Mouse (Mus musculus): ENCODE results near the gene Rps6ka3. TPM values are rescaled to one million over a fixed set of nuclear protein-coding genes. Genes with fewer than 3 reads are reported as not detected.

Gene Rps6ka3
- polyA plus RNA-seq, 1 experiment = 1.5 TPM

GRCm38 (mm10) chrX:159391239-159391638 lies 181.1 kb downstream of the Rps6ka3 start:
- Histone ChIP-seq H3K36me3 (replicated peaks; ENCODE audit: low read length) (peaks cover 30% of the 10 kb centered on the region), H3K9me3 (no peaks in the 10 kb centered on the region), H3K4me1 (no peaks in the 10 kb centered on the region), H3K4me3 (replicated peaks) (no peak overlapping the region), H3K27me3 (replicated peaks) (no peaks in the 10 kb centered on the region)
- TF ChIP-seq GATA1 (IDR thresholded peaks at IDR 0.05; ENCODE audit: borderline replicate concordance, low read length) (no peak), FLI1 (IDR thresholded peaks at IDR 0.05; ENCODE audit: low read length) (no peak)

DNA sequence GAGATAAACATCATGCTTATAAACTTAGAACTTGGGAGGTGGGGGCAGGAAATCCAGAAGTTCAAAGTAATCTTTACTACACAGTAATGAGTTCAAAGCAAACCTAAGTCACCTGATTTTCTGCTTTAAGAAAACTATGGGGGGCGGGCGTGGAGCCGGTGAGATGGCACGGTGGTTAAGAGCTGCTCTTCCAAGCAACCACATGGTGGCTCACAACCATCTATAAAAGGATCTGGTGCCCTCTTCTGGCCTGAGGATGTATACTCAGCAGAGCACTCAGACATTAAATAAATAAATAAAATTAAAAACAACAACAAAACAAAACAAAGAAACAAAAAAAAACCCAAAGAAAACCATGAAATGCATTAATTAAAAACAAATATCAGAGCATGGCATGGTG lies 199.1 kb downstream of the Rps6ka3 start:
- H3K27me3 ChIP-seq (replicated peaks) = peaks cover 14% of the 10 kb centered on the region

GRCm38 (mm10) chrX:159414130-159414828 lies 204.2 kb downstream of the Rps6ka3 start, which contains the start of gene Map7d2:
Gene Map7d2 (plus strand): TSS chrX:159414572.
- Histone ChIP-seq H3K27me3 (replicated peaks) (peaks cover 45% of the 10 kb centered on the region), H3K4me3 (replicated peaks) (peak within 1 kb of the TSS; percentile 89), H3K36me3 (replicated peaks; ENCODE audit: low read length) (no peaks in the 10 kb centered on the region), H3K9me3 (peaks cover 12% of the 10 kb centered on the region), H3K4me1 (peaks cover 15% of the 10 kb centered on the region)
- TF ChIP-seq FLI1 (IDR thresholded peaks at IDR 0.05; ENCODE audit: low read length) (no peak), GATA1 (IDR thresholded peaks at IDR 0.05; ENCODE audit: borderline replicate concordance, low read length) (no peak)

More for the DNA sequence above, 199.1 kb downstream of the Rps6ka3 start:
- Histone ChIP-seq H3K36me3 (replicated peaks; ENCODE audit: low read length) (no peaks in the 10 kb centered on the region), H3K4me3 (replicated peaks) (no peak overlapping the region), H3K4me1 (peaks cover 3% of the 10 kb centered on the region; the same call in 1 of the 2 replicates), H3K9me3 (peaks cover 3% of the 10 kb centered on the region)
- TF ChIP-seq FLI1 (IDR thresholded peaks at IDR 0.05; ENCODE audit: low read length) (no peak), GATA1 (IDR thresholded peaks at IDR 0.05; ENCODE audit: borderline replicate concordance, low read length) (no peak)

DNA sequence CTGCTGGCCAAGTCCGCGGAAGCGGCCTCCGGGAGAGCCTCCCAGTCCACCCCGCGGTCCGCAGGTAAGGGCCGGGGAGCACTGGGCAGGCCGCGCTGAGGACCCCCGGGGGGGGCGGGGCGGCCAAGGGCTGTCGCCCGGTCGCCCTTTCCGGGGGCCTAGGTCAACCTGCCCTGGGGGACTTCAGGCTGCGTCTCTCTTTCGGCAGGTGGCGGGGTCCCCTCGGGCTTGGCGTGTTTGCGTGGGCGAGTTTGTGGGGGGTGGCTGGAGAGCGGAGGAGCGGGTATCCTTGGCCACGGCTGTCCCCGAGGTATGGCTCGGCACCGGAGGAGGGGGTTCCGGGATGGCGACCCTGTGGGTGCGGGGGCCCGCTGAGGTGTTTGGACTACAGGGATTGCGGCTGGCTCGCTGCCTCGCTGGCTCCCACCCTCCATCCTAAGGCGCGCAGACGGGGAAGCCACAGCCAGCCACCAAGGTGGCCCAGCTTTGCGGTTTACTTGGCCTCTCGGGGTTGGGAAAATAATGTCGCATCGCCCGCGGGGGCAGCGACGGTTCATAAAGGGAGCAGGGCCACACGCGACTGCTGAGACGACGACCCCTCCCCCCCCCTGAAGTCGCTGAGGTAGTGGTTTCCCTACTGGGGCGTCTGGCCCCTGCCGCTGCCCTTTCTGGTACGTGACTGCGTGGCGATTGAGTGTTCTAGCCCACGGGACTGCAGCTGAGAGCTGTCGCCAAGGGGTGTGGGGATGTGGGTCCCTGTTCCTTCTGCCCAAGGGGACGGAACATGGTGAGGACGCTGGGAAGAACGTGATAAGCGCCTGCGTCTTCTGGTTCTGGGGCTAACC lies 204.9 kb downstream of the Rps6ka3 start:
- H3K9me3 ChIP-seq = peaks cover 12% of the 10 kb centered on the region
- H3K36me3 ChIP-seq (replicated peaks; ENCODE audit: low read length) = no peaks in the 10 kb centered on the region
- H3K4me1 ChIP-seq = peaks cover 15% of the 10 kb centered on the region
- H3K4me3 ChIP-seq (replicated peaks) = peak overlapping the region; percentile 89
- TF ChIP-seq FLI1 (IDR thresholded peaks at IDR 0.05; ENCODE audit: low read length) (no peak), GATA1 (IDR thresholded peaks at IDR 0.05; ENCODE audit: borderline replicate concordance, low read length) (no peak)
- peaks cover 48% of the 10 kb centered on the region for H3K27me3 ChIP-seq (replicated peaks)

Other genes starting within 250 kb of the Rps6ka3 start
- 354 and 495 TPM in 2 replicates for gene Eif1ax, start 161.9 kb downstream of the Rps6ka3 start, polyA plus RNA-seq (2012; ENCODE audit: insufficient read depth, low replicate concordance)
- gene Map7d2, start 204.3 kb downstream of the Rps6ka3 start, polyA plus RNA-seq (2012; ENCODE audit: insufficient read depth, low replicate concordance) = not detected in 2 replicates

Measured in megakaryocyte, embryonic 14.5 days (primary cell).